Mouse (Mus musculus) bone marrow, adult 2 months (tissue): ENCODE results near the gene Rdh16.

ENCODE experiments used
- CTCF ChIP-seq: fragments of 200-500 bp; IDR thresholded peaks from 2 replicates; pipeline ENCODE4 v1.5.1; 2011; ENCODE audit warnings: low read length, control low read depth; ENCODE audit not compliant: control insufficient read depth, insufficient read depth
- POLR2A ChIP-seq: fragments of 200-500 bp; IDR thresholded peaks from 2 replicates; pipeline ENCODE4 v1.6.1; 2011; ENCODE audit warnings: low read depth, mild to moderate bottlenecking, control low read depth, low read length, borderline replicate concordance; ENCODE audit not compliant: control insufficient read depth

DNA sequence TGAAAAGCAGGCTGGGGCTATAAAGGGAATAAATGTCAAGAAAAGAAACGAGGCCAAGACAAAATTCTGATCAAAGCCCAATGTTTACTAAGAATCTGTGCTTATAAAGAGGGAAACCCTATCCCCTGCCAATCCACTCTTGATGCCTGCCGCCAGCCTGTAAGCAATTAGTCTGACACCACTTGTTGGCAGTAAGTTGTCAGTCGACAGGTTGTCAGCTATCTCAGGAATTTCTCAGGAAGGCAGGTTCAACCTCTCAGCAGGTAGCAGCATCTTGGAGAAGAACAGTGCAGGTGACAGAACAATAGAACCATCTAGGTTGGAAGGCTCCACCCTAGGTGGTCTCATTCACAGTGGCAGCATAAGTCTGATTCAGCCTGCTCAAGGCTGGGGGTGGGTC lies 28.2 kb downstream of the Rdh16 start:
- TF ChIP-seq CTCF (no peak), POLR2A (no peak)
